Mouse (Mus musculus) layer of hippocampus, adult 2 months (tissue): ENCODE data around the gene Apob. TPM values are rescaled to one million over a fixed set of nuclear protein-coding genes. Genes with fewer than 3 reads are reported as not detected.
"Not testable (repeated sequence)": the region's sequence is repeated elsewhere in the genome, so short reads cannot be mapped to it uniquely, and the experiment has no call there.

ENCODE experiments used
- DNase-seq, 2 experiments: peaks; one replicate each; pipeline ENCODE4 v3.0.0; 2022; ENCODE audit warnings: low spot score in 2 of 2
- H3K27ac ChIP-seq: fragments of 200-600 bp; 2 replicates; pipeline ENCODE4 v1.8.1; 2022
- H3K4me3 ChIP-seq: fragments of 200-600 bp; 2 replicates; pipeline ENCODE4 v1.8.1; 2022; ENCODE audit warnings: mild to moderate bottlenecking
- CTCF ChIP-seq: fragments of 200-600 bp; conservative IDR thresholded peaks from 2 replicates; pipeline ENCODE4 v1.8.1; 2022; ENCODE audit warnings: antibody characterized with exemption, mild to moderate bottlenecking, moderate library complexity
- total RNA-seq, 2 experiments: library from RNA; stranded (reverse); gene quantifications; 2 replicates each; pipeline ENCODE4 v1.2.3; 2021

Apob gene
- total RNA-seq, 2 experiments from 2014 or later, result 0.03 TPM; not detected in 1

- Histone ChIP-seq H3K4me3 (no peak overlapping the region), H3K27ac (no peak overlapping the region)
- no peak for TF ChIP-seq CTCF
- no peak for DNase-seq
Measured at GRCm38 (mm10) chr12:7984411-7984810, 7.0 kb downstream of the Apob start.

DNA sequence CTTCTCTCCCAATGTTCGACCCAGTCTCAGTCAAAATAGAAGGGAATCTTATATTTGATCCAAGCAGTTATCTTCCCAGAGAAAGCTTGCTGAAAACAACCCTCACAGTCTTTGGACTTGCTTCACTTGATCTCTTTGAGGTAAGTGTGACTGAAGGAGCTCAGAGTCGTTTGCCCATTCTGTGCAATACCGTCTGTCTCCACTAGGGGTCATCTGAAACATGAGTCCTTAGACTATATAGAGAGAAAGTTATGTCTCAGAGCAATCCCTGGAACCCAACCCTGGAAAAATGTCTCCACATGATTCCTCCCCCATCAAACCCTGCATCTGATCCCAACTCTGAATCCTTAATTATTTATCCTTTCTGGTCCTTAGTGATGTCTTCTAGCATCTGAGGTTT is 13.4 kb downstream of the Apob start:
- DNase-seq, result peak in 1 of 2 experiments; percentile 69
- peak; percentile 92 for TF ChIP-seq CTCF
- no peak overlapping the region for H3K4me3 ChIP-seq
- H3K27ac ChIP-seq, result no peak overlapping the region

DNA sequence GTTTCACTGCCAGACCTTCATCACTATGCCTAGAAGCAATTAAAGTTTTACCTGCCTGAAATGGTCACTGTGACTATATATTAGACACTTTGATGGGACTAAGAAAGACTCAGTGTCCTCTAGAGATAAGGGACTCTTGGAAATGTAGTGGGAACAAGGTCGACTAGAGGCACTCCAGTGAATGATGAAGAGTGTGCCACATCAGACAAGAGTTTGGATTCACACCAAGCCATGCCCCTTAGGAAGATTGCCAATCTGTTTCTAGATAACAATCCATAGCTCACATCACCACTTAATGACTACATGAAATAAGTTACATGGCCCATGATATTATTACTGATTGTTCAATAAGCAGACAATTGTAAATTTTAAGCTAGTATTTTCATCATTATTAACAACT is 14.1 kb downstream of the Apob start:
- no peak for TF ChIP-seq CTCF
- no peak for DNase-seq
- no peak overlapping the region for H3K4me3 ChIP-seq

DNA sequence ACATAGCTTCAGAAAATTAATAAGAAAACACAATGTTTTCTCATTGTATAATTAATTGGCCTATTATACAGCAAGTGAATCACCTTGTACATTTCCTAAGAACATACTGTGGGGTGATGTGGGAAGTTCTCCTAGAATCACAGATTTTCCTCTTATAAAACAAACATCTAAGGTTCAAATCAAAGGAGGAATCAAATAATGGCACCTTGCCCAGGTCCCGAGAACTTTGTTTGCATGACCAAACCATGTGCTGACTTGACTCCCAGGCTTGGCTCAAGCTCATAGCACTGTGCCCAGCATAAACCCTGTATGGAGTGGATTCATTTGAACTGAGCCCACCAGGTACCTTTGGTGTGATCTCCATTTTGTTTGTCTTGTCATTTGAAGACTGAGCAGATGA is 43.5 kb downstream of the Apob start:
- TF ChIP-seq CTCF, result no peak

More for the DNA sequence above, 14.1 kb downstream of the Apob start:
- no peak overlapping the region for H3K27ac ChIP-seq

DNA sequence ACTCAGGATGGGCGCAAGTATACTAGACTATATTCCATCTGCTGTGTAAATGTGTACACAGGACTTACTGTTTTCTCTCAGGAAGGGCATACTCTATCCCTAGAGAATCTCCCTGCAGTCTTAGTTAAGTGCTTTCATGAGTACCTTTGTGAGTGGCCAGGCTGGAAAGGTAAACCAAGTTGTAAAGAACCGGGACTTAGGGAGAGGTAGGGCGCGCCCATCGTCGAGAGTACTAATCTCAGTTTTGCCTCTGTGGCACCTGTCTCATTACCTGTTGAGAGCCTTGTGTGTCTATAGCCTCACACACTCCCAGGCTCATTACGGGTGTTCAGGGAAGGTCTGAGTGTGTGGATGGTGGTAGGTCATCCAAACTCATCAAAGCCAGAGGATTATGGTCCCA is 52.1 kb downstream of the Apob start:
- TF ChIP-seq CTCF, result no peak
- no peak for DNase-seq
- no peak overlapping the region for H3K27ac ChIP-seq
- no peak overlapping the region for H3K4me3 ChIP-seq

More for the DNA sequence above, 43.5 kb downstream of the Apob start:
- no peak overlapping the region for H3K27ac ChIP-seq
- no peak for DNase-seq
- no peak overlapping the region for H3K4me3 ChIP-seq

DNA sequence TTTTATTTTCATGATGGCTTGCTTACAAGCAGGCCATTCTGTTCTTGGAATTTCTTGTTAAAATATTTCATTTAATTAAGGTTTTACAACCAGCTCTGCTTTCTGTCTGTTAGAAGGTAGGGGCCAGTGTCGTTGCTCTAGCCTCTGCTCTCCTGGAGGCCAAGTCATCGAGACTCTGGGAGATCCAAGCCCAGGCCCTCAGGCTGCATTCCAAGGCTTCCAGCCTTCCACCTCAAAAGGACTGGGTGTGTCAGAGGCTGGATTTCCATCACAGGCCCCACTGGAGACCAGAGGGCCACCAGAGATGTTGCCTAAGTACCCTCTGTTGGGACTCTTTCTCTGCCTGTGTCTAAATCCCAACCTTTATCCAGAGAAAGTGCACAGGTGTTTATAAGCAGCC is 52.6 kb downstream of the Apob start:
- no peak overlapping the region for H3K4me3 ChIP-seq
- TF ChIP-seq CTCF, result no peak
- no peak for DNase-seq
- no peak overlapping the region for H3K27ac ChIP-seq

GRCm38 (mm10) chr12:8031169-8031568 is 53.7 kb downstream of the Apob start:
- not testable (repeated sequence) for DNase-seq, H3K27ac ChIP-seq, H3K4me3 ChIP-seq

DNA sequence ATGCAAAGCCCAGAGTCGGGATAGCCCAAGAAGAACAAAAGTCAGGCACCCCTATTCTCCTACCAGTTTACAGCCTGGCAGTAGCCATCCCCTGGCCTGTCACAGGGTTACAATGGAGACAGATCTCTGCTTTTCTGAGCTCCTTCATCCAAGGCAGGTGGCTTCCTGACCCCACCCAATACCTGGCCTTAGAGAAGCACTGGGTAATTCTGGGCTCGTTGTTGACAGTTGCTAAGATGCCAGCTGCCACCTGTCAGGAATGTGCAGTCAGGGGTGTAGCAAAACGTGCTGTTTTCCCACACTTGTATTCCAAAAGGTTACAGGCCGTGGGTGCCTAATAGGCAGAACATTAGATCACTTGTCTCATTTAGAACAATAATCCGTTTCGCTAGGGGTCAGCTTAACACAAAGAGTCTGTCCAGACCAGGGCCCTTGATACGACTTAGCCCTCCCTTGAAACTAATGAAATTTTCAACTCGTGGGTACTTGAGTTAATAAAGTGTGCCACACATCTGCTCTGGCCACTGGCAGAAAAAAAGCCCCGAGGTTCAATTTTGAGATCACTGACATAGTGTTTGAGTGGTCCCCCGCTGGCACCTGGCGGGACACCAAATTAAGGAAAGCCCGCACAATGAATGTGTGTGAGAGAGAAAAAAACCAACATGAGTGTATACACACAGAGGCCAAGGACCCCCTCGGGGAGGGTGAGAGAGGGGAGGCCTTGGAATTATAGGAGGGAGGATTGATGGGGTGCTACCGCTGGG is 54.3 kb downstream of the Apob start:
- H3K4me3 ChIP-seq, result no peak overlapping the region
- H3K27ac ChIP-seq, result no peak overlapping the region
- no peak for DNase-seq
- no peak for TF ChIP-seq CTCF

DNA sequence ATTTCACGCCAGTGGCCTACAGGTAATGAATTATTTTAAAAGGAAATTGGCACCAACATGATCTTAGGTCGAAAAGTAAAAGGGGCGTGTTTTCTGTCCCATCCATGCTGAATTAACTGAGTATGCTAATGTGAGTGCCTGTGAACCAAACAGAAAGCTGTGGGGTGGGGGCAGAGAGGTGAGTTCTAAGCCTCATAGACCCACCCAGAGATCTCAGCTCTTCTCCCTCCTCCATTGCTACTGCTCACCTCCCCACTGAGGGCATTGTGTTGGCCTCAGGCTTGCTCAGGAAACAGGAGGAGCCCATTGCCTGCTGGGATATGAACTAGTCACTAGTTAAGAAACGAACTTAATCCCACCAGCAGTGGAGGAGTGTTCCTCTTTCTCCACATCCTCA is 54.9 kb downstream of the Apob start:
- H3K27ac ChIP-seq, result no peak overlapping the region
- H3K4me3 ChIP-seq, result no peak overlapping the region
- no peak for TF ChIP-seq CTCF
- no peak for DNase-seq

GRCm38 (mm10) chr12:8038081-8038730 is 60.8 kb downstream of the Apob start:
- no peak for TF ChIP-seq CTCF
- Histone ChIP-seq H3K27ac (no peak overlapping the region), H3K4me3 (no peak overlapping the region)
- DNase-seq, result no peak

GRCm38 (mm10) chr12:8042626-8043394 is 65.4 kb downstream of the Apob start:
- no peak for DNase-seq
- no peak for TF ChIP-seq CTCF
- Histone ChIP-seq H3K4me3 (no peak overlapping the region), H3K27ac (no peak overlapping the region)

DNA sequence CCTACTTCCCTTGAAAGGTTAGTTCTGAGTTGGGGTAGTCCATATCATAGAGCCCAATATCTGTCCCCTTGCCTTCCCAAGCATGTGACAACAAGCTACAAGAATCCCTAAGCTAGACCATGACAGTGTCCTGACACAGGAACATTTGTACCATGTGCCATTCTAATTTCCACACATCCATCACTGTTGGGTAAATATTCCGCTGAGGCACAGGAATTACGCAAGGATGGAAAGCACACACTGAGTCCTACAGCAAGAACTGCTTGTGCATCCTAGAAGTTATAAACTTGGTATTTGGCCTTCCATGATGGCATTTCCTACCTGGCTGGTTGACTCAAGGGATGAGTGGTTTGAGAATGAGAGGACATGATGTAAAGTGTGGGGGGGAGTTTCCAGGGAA is 69.6 kb downstream of the Apob start:
- no peak for TF ChIP-seq CTCF
- Histone ChIP-seq H3K4me3 (no peak overlapping the region), H3K27ac (no peak overlapping the region)
- DNase-seq, result no peak

DNA sequence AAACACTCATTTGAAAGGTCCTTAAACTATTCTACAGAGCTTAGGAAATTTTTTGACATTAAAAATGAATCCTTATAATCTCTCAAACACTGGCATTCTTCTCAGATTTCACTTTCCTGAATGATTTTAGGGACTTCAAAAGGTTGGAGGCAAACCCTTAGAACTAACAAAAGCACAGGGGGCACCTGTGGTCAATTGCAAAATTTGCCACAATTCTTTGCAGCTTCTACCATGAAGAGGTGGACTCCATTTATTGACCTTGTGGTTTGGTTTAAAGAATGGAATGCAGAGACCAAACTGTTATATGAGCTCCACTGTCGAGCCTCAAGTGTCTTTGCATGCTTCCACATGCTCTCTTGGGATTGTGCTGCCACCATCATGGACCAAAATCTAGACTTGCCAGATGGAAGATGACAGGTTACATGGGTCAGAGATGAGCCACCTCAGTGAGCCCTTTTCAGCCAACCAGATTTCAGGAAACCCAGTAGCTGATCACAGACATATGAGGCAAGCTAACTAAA is 70.4 kb downstream of the Apob start:
- no peak overlapping the region for H3K4me3 ChIP-seq
- H3K27ac ChIP-seq, result no peak overlapping the region
- TF ChIP-seq CTCF, result no peak
- no peak for DNase-seq
